Mouse (Mus musculus): ENCODE measurements at regions not wholly inside any gene's neighbourhood (a gene's known extent, or its start where the extent isn't known, plus 50 kb on each side); places are given as distances from the start of the nearest gene placed in this dataset.

- TF ChIP-seq CTCF (IDR thresholded peaks at IDR 0.05; ENCODE audit: low read depth) (no peak), EP300 (IDR thresholded peaks at IDR 0.05; ENCODE audit: low read depth) (no peak)
These were observed 87.6 kb upstream of the Ccdc122 start for GRCm38 (mm10) chr14:76948948-76949347.

Measured in liver, embryonic 14.5 days (tissue).